Mouse (Mus musculus): Measurements from ENCODE around the gene Tbx21.

Gene Tbx21

DNA sequence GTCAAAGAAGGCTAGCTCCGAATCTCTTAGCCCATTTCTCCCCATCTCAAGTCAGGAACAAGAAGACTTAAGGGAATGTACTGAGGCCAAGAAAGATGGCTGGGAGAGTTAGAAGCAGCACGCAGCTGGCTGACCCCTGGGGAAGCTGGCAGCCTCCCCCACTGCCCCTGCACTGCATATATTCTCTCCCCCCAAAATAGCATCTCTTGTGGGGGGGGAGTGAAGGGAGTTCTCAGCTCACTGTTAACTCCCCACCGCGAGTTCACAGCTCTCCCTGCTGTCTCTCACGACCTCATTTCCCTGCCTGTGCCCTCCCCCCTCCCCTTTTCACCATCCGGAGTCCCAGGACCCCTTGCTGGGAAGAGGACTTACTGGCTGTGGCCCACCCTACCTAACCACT, 17.1 kb upstream of the Tbx21 start:
- no peak for DNase-seq (ENCODE audit: extremely low read depth, low read depth)

DNA sequence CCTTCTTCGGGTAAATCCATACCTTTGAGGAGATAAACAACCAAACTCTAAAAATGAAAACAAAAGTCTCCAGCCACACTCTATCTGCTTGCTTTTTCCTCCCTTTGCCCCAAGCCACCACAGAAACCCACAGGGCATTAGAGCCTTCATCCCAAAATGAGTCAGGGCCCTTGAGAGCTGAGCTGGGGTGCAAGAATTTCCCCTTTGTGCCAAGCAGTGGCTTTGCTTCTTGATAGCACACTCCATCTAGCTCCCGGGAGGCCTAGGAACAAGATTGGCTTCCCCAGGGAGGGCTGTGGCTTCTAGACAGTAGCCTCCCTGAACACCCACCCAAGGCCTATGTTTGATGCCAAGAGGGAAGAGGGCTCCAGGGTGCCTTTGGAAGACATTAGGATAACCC, 16.6 kb upstream of the Tbx21 start:
- DNase-seq (ENCODE audit: extremely low read depth, low read depth): no peak

DNA sequence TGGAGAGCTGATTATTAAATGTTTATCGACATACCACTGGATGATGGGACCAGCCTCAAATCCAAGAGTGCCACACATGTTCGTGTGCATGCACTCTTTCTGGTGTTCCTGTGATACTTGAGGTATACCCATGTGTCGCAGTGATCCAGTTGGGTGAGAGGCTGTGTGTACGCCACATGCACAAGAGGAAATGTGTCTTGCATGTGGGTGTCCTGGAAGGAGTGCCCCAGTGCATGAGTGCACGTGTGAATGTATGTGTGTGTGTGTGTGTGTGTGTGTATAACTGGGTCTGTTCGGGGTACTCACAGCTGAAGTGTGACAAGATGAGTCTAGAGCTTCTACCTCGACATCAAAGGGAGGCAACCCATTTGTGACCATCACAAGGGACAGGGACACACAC, 15.2 kb upstream of the Tbx21 start:
- no peak for DNase-seq (ENCODE audit: extremely low read depth, low read depth)

DNA sequence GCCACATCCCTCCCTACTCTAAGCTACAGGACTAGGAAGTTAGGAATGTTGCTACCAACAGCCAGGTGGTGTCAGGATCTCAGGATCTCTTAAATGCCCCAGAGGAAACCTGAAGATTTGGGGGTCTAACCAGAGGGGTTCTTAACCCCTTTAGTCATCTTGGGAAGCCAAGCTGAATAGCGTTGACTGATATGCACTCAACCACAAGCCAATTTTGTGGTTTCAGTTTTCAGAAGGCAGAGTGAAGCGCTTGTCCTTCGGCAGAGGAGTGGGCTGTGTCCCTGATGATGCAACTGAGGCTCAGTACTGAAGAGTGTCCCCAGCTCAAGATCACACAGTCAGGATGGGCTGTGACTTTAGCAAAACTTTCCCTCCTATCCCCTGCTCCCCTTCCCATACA, 13.8 kb upstream of the Tbx21 start:
- no peak for DNase-seq (ENCODE audit: extremely low read depth, low read depth)

DNA sequence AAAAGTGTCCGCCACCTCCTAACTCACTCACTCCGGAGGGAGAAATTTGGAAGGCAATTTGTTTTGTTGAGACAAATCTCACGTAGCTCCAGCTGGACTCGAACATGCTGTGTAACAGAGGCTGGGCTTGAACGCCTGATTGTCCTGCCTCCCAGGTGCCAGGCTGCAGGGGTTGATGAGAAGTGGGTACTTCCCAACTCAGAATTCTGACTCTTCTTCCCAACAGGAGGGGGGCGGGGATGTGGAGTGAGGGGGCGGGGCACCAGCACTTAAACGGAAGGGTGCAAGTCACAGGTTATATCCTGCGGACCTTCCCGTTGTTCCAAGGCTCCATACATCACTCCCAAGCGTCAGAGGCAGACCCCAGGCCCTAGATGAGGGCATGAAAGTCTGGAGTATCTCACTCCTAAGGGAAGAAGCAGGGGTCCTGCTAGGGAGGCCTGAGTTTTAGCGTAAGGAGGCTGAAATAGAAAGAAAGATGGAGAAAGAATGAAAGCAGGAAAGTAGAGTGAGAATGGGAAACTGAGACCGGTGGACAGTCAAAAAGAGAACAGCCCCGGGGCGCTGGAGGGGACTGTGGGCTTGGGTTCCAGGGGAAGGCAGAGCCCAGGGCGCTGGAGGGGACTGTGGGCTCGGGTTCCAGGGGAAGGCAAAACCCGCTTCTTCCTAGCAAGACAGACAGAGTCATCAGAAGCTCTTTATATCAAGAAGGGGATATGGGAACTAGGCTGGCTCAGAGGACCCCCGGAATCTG, 12.5 kb upstream of the Tbx21 start:
- no peak for DNase-seq (ENCODE audit: extremely low read depth, low read depth)

DNA sequence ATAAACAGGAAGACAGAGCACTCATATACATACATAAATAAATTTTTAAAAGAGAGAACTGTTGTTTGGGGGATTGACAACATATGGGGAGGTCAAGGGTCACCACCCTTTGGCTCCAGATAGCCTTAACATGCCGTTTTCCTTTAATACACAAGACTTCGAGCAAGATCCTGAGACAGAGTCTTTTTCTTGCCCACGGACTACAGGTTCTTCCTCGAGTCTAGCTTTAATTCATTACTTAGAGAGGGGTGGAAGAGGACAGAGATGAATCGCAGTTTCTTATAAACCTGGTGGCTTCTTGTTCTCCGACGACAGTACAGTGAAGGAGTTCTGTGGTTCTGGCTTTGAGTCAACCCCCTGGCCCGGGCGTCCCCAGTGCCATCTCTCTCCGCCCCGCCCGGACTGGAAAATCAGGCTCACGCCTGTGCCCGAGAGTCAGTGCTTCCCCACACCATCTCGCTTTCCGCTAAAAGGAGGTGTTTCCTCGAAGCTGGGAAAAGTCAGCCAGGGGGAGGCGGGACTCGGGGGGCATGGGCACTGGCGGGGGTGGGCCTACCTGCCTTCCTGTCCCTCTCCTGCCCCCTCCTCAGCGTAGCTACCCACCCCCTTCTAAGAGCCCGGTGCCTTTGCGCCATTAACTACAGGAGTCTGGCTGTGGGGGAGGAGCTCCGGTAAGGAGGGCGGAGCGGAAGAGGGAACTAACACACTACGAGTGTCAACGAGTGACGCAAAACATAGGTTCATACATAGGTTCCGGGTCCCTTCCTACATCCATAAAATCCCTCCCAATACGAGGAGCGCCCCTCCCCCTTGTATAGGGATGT, 11.7 kb upstream of the Tbx21 start:
- DNase-seq (ENCODE audit: extremely low read depth, low read depth): peak; percentile 61

DNA sequence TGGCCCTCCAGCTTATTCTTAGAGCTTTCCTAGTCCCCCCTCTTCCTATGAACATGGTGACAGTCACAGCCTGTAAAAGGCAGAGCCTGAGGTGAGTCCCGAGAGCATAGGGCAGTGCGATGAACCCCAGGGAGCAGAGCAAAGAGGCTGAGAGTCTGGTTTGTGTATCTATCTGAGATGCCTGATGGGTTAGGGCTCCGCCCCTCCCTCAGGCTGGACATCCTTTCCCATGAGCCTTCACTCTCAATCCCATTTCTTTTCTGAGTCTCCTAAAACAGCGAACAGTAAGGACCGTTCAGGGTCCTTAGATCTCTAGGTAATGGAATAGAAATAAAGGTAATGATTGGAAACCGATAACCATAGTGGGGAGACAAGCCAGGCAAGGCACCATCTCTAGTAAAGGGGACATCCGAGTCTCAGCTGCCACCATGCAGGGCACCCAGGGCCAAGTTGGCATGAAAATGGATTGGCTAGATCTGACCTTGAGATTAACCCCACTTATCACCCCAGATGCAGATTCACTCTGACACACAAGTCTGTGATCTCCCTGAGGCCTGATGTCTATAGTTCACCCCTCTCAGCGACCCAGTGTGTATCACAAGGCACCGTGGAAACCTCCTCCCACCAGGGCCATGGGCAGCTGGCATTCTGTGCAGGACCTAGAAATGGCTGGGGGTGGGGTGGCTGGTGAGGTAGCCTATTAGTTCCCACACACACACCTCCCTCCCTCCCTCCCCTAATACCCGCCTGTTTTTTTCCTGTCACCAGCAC, 9.3 kb upstream of the Tbx21 start:
- no peak for DNase-seq (ENCODE audit: extremely low read depth, low read depth)

DNA sequence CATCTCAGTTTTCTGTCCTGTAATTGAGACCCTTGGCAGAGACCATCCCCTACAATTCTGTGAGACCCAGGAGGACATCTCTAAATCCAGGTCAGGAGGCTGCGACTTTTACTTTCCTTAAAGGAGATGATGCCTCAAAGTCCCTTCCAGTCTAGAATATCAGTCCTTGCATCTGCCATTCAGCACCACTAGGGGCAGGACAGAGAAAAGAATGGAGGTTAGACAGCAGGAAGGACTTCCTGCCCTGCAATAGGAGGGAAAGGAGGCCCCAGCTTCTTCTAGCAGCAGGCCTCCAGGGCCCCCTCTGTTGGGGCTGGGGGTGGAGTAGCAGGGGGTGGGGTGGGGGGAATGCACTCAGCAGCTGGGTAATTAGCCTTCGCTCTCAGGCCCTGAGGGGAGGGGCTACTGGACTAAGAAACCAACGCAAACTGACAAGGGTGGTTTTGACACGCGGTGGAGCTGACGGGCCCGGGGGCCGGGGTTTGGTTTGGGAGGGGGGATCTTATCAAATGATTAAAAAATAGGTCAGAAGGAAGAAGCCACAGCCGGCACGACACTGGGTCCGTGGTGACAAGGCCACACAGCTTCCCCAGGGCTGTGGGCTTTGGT, 8.3 kb upstream of the Tbx21 start:
- DNase-seq (ENCODE audit: extremely low read depth, low read depth): peak; percentile 39

DNA sequence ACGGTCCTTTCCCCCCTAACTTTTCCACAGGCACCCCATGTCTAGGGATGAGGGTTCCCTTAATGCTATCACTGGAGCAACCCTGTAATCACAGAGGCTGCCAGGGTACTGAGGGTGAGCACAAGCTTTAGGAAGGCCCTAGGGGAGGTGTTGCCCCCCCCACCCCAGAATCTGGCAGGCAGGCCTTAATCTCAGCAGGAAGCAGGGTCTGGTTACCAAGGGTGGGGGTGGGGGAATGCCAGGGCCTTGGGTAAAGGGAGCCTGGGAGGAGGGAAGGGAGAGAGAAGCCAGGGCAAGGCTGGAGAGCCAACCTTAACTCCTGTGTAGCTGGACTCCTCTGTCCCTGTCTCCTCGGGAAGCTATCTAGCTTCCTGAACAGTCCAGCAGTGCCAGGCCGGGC, 5.5 kb upstream of the Tbx21 start:
- no peak for DNase-seq (ENCODE audit: extremely low read depth, low read depth)

DNA sequence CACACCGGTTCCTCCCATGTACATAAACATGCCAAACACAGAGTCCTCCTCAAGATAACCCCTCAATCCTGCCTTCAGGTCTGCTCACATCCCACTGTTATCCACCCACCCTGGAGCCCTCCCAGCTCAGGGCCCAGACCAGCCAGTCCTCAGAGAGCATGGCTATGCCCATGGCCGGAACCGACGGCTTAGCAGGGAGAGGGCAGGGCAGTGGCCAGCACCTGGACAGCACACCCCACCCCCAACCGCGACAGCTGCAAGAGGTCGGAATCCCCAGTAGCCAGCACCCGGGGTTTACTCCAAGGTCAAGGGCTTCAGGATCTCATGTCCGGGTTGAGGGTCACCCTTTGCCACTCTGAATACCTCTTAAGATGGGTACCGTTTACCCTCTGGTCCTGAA, 5.1 kb upstream of the Tbx21 start:
- DNase-seq (ENCODE audit: extremely low read depth, low read depth): no peak

DNA sequence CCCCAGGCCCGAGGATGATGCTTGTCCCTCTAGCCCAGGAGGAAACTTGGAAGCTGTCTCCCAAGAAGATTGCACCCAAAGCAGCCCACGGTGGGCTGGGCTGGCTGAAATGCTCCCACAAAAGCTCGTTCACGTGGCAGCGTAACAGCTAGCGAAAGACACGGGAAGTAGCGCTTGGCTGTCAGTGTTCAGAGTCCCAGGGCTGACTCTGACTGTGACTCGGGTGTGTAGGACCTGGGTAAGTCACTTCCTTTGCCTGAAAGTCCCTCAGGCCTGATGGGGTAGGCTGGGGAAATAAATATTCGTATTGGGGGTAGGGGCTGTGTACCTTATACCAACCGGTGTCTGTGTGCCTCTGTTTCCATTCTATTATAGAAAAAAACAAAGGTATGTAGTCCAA, 666 bp upstream of the Tbx21 start:
- no peak for DNase-seq (ENCODE audit: extremely low read depth, low read depth)

DNA sequence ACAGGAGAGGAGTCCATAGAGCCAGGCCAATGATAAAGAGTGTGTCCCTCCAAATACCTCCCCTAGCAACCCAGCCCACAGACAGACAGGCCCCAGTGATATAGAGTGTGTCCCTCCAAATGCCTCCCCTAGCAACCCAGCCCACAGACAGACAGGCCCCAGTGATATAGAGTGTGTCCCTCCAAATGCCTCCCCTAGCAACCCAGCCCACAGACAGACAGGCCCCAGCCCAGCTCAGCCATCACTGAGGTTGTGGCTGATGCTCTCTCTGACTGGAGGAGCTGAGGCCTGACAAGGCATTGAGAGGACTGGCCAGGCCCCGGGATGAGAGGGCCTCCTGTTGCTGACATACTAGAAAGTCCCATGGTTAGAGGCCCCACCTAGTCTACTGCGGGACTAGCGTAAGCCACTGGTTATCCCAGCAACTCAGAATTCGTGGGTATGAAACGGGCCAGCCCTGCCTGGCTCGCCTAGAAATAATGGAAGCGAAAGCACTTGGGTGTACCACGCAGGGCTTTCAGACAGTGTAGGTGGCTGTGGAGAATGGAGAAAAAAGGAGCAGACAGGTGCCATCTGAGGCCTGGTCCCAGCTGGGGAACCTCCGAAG, 2.5 kb downstream of the Tbx21 start:
- DNase-seq (ENCODE audit: extremely low read depth, low read depth): no peak

DNA sequence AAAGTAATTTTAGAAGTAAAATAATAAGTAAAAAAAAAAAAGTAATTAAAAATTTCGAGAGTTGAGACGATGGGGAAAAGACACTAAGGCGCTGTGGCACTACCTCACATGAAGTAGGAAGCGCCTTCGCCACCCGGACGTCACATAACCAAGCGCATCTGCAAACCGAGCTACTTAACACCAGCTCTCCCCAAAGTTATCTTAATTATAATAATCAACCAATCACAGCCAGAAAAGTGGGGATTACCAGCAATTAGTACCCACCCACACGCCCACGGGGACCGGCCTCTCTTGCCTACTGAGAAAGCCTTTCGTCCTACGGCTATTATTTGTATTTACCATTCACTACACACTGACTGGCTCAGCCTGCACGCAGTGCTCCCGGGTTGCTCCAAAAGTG, 6.2 kb downstream of the Tbx21 start:
- DNase-seq (ENCODE audit: extremely low read depth, low read depth): no peak

DNA sequence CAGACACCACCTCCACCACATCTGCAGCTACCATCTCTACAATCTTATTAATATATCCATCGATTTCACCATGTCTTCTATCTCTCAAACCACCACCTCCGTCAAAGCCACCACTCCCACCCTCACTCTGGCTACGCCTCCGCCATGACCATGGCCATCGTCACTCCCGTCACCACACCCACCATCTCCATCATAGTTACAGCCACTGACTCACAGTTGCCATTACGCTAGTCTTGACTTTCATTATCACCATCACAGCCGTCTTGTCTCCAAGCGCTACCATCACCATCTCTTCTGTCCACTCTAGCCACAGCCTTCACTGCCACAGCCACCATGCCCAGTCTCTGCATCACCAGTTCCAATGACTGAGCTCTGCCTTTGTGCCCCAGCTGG, 11.0 kb downstream of the Tbx21 start:
- no peak for DNase-seq (ENCODE audit: extremely low read depth, low read depth)

DNA sequence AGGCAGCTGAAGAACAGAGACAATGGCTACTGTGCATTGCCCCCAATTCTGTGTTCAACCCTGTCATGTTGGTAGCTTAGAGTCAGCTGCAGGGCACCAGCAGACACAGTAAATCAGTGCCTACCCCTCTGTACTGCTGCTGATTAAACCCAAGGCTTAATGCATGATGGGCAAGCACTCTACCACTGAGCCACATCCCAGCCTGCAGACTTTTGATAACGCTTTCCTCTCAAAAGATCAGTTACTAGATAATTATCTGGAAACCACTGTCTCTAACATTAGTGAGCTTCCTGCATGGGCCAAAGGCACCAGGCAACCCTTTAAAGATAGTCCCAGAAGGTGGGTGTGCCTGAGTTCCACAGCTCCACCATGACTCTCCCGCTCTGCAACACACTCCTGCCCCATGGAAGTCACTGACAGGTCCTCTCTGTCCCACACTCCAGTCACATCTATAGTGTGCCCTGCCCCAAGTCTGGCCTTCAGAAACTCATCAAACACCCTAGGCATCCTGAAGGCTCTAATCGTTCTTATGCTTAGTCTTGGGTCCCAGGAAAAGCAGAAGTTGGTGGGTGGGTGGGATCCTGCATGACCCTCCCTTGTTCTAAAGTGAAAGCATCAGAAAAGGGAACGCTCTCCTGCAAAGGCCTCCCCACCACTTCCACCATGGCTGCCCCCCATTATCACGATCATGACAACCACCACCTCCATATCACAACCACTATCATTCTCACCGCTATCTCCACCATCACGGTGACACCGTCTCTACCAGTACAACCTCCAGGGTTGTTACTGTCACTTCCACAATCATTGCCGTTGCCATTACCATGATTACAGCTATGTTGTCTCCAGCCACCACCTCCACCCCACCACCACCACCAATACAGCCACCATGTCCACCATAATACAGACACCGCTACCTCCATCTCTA, 11.7 kb downstream of the Tbx21 start:
- DNase-seq (ENCODE audit: extremely low read depth, low read depth): peak; percentile 40

DNA sequence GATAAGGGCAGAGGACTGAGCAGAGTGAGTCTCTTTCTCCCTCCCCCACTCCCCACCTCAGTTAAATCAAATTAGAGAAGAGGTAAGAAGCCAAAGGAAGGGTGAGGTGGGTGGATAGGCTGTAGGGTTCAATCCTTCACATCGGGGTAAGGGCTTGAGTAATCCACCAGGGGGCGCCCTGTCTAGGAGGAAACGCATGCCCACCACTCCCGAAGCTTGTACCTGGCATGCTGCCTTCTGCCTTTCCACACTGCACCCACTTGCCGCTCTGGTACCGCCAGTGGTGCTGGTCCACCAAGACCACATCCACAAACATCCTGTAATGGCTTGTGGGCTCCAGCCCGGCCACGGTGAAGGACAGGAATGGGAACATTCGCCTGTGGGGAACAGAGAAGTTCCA, 13.4 kb downstream of the Tbx21 start:
- DNase-seq (ENCODE audit: extremely low read depth, low read depth): peak; percentile 21

DNA sequence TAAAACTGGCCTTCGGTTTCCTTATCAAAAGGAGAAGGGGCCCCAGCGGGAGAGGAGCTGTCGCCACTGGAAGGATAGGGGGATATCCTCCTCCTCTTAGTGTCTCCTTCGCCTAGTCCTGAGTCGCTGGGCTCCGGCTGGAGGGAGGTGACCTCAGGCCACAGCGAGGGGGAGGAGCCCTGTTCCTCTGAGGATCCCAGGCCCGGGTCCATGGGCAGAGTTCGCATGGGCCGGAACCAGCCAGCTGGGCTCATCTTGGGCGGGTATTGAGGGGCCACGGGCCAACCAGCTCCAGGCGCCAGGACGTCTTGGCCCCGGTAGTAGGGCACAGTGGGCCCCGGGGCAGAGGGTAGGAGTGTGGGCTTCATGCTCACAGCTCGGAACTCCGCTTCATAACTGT, 16.3 kb downstream of the Tbx21 start:
- no peak for DNase-seq (ENCODE audit: extremely low read depth, low read depth)

DNA sequence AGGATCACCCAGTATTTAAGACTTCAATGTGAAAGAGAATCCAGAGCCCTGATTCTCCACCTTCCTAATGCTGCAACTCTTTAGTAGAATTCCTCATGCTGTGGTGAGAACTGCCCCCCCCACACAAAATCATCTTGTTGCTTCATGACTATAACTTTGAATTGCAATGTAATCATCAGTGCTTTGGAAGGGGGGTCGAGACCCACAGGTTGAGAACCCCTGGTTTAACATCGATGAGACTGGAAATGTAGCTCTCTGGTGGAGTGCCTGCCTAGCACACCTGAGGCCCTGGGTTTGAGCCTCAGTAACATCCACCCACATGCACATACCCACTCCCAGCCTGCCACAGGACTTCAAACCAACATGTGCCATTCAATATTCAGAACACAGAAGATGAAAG, 20.5 kb downstream of the Tbx21 start:
- no peak for DNase-seq (ENCODE audit: extremely low read depth, low read depth)

DNA sequence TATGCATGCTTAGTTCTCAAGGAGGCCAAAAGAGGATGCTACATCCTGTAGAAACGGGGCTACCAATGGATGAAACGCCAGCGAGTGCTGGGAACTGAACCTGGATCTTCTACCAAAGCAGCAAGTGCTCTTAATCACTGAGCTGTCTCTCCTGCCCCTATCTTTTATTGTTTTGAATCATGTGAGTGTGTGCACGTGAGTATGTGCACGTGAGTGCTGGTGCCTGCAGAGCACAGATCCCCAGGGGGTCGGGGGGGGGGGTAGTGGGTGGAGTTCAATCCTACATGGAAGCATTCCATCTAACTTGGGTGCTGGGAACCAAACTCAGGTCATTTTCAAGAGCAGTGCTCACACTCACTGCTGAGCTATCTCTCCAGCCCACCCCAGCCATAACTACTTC, 28.8 kb downstream of the Tbx21 start:
- DNase-seq (ENCODE audit: extremely low read depth, low read depth): no peak

DNA sequence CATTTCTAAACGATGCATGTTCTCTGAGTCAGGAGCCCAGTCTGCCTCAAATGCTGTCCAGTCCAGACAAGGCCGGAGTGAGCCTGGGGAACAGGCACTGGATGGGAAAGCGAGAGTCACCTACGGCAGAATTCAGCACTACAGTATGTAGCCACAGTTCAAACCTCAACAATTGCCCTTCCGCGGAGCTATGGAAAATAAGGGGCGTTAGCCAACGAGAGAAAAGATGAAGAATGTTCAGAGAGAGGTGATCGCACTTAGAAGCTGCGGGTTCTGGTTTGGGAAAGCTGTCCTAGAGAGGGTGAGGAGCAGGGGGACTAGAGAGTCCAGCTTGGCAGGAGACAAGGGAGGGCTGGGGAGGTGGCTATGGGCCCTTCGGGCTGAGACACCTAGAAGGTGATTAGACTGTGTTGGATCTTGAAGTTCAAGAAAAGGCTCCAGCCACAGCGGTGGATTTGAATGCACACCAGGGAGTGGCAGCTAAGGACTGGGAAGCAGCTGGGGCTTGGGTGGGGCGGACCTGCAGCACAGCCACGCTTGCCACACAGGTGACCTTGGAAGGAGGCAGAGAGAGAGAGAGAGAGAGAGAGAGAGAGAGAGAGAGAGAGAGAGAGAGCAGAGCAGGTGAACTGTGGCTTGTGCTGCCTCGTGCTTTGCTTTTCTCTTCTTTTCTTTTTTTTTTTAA, 30.2 kb downstream of the Tbx21 start:
- no peak for DNase-seq (ENCODE audit: extremely low read depth, low read depth)
